Mouse (Mus musculus): Measurements from ENCODE around the gene Morc4. TPM values are rescaled to one million over a fixed set of nuclear protein-coding genes. Genes with fewer than 3 reads are reported as not detected.

Morc4 gene
- polyA plus RNA-seq, 1 experiment from 2014 or later = 16.1 TPM

- Histone ChIP-seq H3K27me3 (ENCODE audit: insufficient read depth, low read length) (no peaks in the 10 kb centered on the region), H3K4me1 (ENCODE audit: insufficient read depth) (peaks cover 4% of the 10 kb centered on the region), H3K36me3 (replicated peaks; ENCODE audit: insufficient read depth, low read length) (no peaks in the 10 kb centered on the region), H3K4me3 (ENCODE audit: low read depth, low read length) (no peak overlapping the region), H3K9ac (replicated peaks) (no peak overlapping the region), H3K9me3 (ENCODE audit: low read length) (no peaks in the 10 kb centered on the region), H3K27ac (ENCODE audit: low read depth) (no peak overlapping the region), H3K4me2 (ENCODE audit: low read depth, low read length) (no peak overlapping the region)
- TF ChIP-seq CTCF (IDR thresholded peaks at IDR 0.05; ENCODE audit: low read depth) = no peak
- no peak for TF ChIP-seq EP300 (IDR thresholded peaks at IDR 0.05; ENCODE audit: low read depth)
- no peak for ATAC-seq
- WGBS (ENCODE audit: insufficient replicate concordance) = 81% methylated on average over 3 of the region's 3 CpGs
- DNase-seq = no peak
These were observed 88.4 kb downstream of the Morc4 start for GRCm38 (mm10) chrX:139783045-139783422.

GRCm38 (mm10) chrX:139782278-139783044 lies 89.0 kb downstream of the Morc4 start, which contains the start of gene Ripply1:
Ripply1 (minus strand) TSS chrX:139782353.
- Histone ChIP-seq H3K4me1 (ENCODE audit: insufficient read depth) (peaks cover 4% of the 10 kb centered on the region), H3K27me3 (ENCODE audit: insufficient read depth, low read length) (no peaks in the 10 kb centered on the region), H3K4me2 (ENCODE audit: low read depth, low read length) (no peak within 1 kb of the TSS), H3K9me3 (ENCODE audit: low read length) (no peaks in the 10 kb centered on the region), H3K36me3 (replicated peaks; ENCODE audit: insufficient read depth, low read length) (no peaks in the 10 kb centered on the region), H3K27ac (ENCODE audit: low read depth) (peak within 1 kb of the TSS; percentile 16; the same call in 1 of the 2 replicates), H3K4me3 (ENCODE audit: low read depth, low read length) (no peak within 1 kb of the TSS), H3K9ac (replicated peaks) (no peak within 1 kb of the TSS)
- DNase-seq (no peak), ATAC-seq (no peak)
- WGBS (ENCODE audit: insufficient replicate concordance) = 68% methylated on average over 6 of the region's 6 CpGs
- TF ChIP-seq CTCF (IDR thresholded peaks at IDR 0.05; ENCODE audit: low read depth) (no peak), EP300 (IDR thresholded peaks at IDR 0.05; ENCODE audit: low read depth) (no peak)

GRCm38 (mm10) chrX:139781563-139781962 lies 89.9 kb downstream of the Morc4 start:
- TF ChIP-seq EP300 (IDR thresholded peaks at IDR 0.05; ENCODE audit: low read depth) = no peak
- no peak for TF ChIP-seq CTCF (IDR thresholded peaks at IDR 0.05; ENCODE audit: low read depth)
- H3K36me3 ChIP-seq (replicated peaks; ENCODE audit: insufficient read depth, low read length) = no peaks in the 10 kb centered on the region
- DNase-seq = no peak
- H3K4me3 ChIP-seq (ENCODE audit: low read depth, low read length) = no peak overlapping the region
- 66% methylated on average over 4 of the region's 4 CpGs for WGBS (ENCODE audit: insufficient replicate concordance)
- no peak overlapping the region for H3K9ac ChIP-seq (replicated peaks)
- peak; percentile 60 for ATAC-seq
- H3K4me1 ChIP-seq (ENCODE audit: insufficient read depth) = peaks cover 4% of the 10 kb centered on the region
- H3K4me2 ChIP-seq (ENCODE audit: low read depth, low read length) = no peak overlapping the region
- no peaks in the 10 kb centered on the region for H3K9me3 ChIP-seq (ENCODE audit: low read length)
- H3K27ac ChIP-seq (ENCODE audit: low read depth) = peak overlapping the region; percentile 16; the same call in 1 of the 2 replicates
- H3K27me3 ChIP-seq (ENCODE audit: insufficient read depth, low read length) = no peaks in the 10 kb centered on the region

GRCm38 (mm10) chrX:139780988-139781387 lies 90.5 kb downstream of the Morc4 start:
- no peak overlapping the region for H3K4me3 ChIP-seq (ENCODE audit: low read depth, low read length)
- no peaks in the 10 kb centered on the region for H3K36me3 ChIP-seq (replicated peaks; ENCODE audit: insufficient read depth, low read length)
- DNase-seq = no peak
- peak overlapping the region; percentile 16; the same call in 1 of the 2 replicates for H3K27ac ChIP-seq (ENCODE audit: low read depth)
- H3K4me2 ChIP-seq (ENCODE audit: low read depth, low read length) = no peak overlapping the region
- H3K9me3 ChIP-seq (ENCODE audit: low read length) = no peaks in the 10 kb centered on the region
- H3K27me3 ChIP-seq (ENCODE audit: insufficient read depth, low read length) = no peaks in the 10 kb centered on the region
- no peak overlapping the region for H3K9ac ChIP-seq (replicated peaks)
- peak; percentile 9; the same call in 1 of the 2 replicates for ATAC-seq
- H3K4me1 ChIP-seq (ENCODE audit: insufficient read depth) = peaks cover 4% of the 10 kb centered on the region
- TF ChIP-seq EP300 (IDR thresholded peaks at IDR 0.05; ENCODE audit: low read depth) (peak; percentile 64), CTCF (IDR thresholded peaks at IDR 0.05; ENCODE audit: low read depth) (no peak)
- WGBS (ENCODE audit: insufficient replicate concordance) = 23% methylated on average over 3 of the region's 3 CpGs

GRCm38 (mm10) chrX:139779401-139779800 lies 92.1 kb downstream of the Morc4 start:
- 59% methylated on average over 5 of the region's 5 CpGs for WGBS (ENCODE audit: insufficient replicate concordance)

GRCm38 (mm10) chrX:139778886-139779285 lies 92.6 kb downstream of the Morc4 start:
- ATAC-seq (peak; percentile 74), DNase-seq (no peak)
- H3K9me3 ChIP-seq (ENCODE audit: low read length) = no peaks in the 10 kb centered on the region
- no peak overlapping the region for H3K4me2 ChIP-seq (ENCODE audit: low read depth, low read length)
- peak overlapping the region; percentile 72 for H3K27ac ChIP-seq (ENCODE audit: low read depth)
- H3K27me3 ChIP-seq (ENCODE audit: insufficient read depth, low read length) = no peaks in the 10 kb centered on the region
- H3K9ac ChIP-seq (replicated peaks) = no peak overlapping the region
- no peaks in the 10 kb centered on the region for H3K36me3 ChIP-seq (replicated peaks; ENCODE audit: insufficient read depth, low read length)
- H3K4me1 ChIP-seq (ENCODE audit: insufficient read depth) = peaks cover 7% of the 10 kb centered on the region
- TF ChIP-seq EP300 (IDR thresholded peaks at IDR 0.05; ENCODE audit: low read depth) (no peak), CTCF (IDR thresholded peaks at IDR 0.05; ENCODE audit: low read depth) (no peak)
- 50% methylated on average over 1 of the region's 1 CpGs for WGBS (ENCODE audit: insufficient replicate concordance)
- H3K4me3 ChIP-seq (ENCODE audit: low read depth, low read length) = no peak overlapping the region

More at GRCm38 (mm10) chrX:139779401-139779800, 92.1 kb downstream of the Morc4 start:
- ATAC-seq = peak; percentile 47
- Histone ChIP-seq H3K27ac (ENCODE audit: low read depth) (peak overlapping the region; percentile 72), H3K4me2 (ENCODE audit: low read depth, low read length) (no peak overlapping the region), H3K9me3 (ENCODE audit: low read length) (no peaks in the 10 kb centered on the region), H3K36me3 (replicated peaks; ENCODE audit: insufficient read depth, low read length) (no peaks in the 10 kb centered on the region), H3K4me1 (ENCODE audit: insufficient read depth) (peaks cover 7% of the 10 kb centered on the region), H3K4me3 (ENCODE audit: low read depth, low read length) (no peak overlapping the region), H3K27me3 (ENCODE audit: insufficient read depth, low read length) (no peaks in the 10 kb centered on the region), H3K9ac (replicated peaks) (no peak overlapping the region)
- TF ChIP-seq EP300 (IDR thresholded peaks at IDR 0.05; ENCODE audit: low read depth) (no peak), CTCF (IDR thresholded peaks at IDR 0.05; ENCODE audit: low read depth) (no peak)
- peak; percentile 43 for DNase-seq

Measured in liver, postnatal 0 days (tissue).